Mouse (Mus musculus) MEL (cell line): ENCODE data around the gene Ccdc187.

Experiments
- CTCF ChIP-seq, 3 experiments: IDR thresholded peaks in 2 of 3; conservative IDR thresholded peaks in 1 of 3; 2 replicates each; pipeline ENCODE4 v1.5.1; 2011 to 2012; ENCODE audit warnings: low read length in 3 of 3, low read depth in 2 of 3, mild to moderate bottlenecking in 2 of 3, improper control_type of control experiment in 1 of 3, inconsistent platforms in 1 of 3, mixed read lengths in 1 of 3, moderate library complexity in 1 of 3; ENCODE audit not compliant: control insufficient read depth in 1 of 3, insufficient read depth in 1 of 3, poor library complexity in 1 of 3, severe bottlenecking in 1 of 3
- ELF1 ChIP-seq: IDR thresholded peaks from 2 replicates; pipeline ENCODE4 v1.6.1; 2014; ENCODE audit warnings: low read depth, mild to moderate bottlenecking, inconsistent platforms, low read length, improper control_type of control experiment, moderate library complexity
- ETS1 ChIP-seq: IDR thresholded peaks from 2 replicates; pipeline ENCODE4 v1.6.1; 2012; ENCODE audit warnings: low read depth, mild to moderate bottlenecking, inconsistent platforms, low read length, improper control_type of control experiment, moderate library complexity
- MAFK ChIP-seq: IDR thresholded peaks from 2 replicates; pipeline ENCODE4 v1.6.1; 2011; ENCODE audit warnings: low read depth, mild to moderate bottlenecking, low read length, improper control_type of control experiment, borderline replicate concordance
- POLR2A ChIP-seq, 2 experiments: IDR thresholded peaks; 2 replicates each; pipeline ENCODE4 v1.6.1; 2011 to 2012; ENCODE audit warnings: low read length in 2 of 2, mild to moderate bottlenecking in 2 of 2, control low read depth in 1 of 2, improper control_type of control experiment in 1 of 2, low read depth in 1 of 2, moderate library complexity in 1 of 2; ENCODE audit not compliant: control insufficient read depth in 1 of 2, insufficient read depth in 1 of 2, poor library complexity in 1 of 2
- SMC3 ChIP-seq: IDR thresholded peaks from 2 replicates; pipeline ENCODE4 v1.6.1; 2011; ENCODE audit warnings: low read depth, low read length, improper control_type of control experiment
- TCF12 ChIP-seq: IDR thresholded peaks from 2 replicates; pipeline ENCODE4 v1.6.1; 2014; ENCODE audit warnings: low read depth, mild to moderate bottlenecking, inconsistent platforms, low read length, improper control_type of control experiment, moderate library complexity

GRCm38 (mm10) chr2:26227788-26228187 lies 66.6 kb downstream of the Ccdc187 start:
- TF ChIP-seq ETS1 (no peak), ELF1 (no peak), TCF12 (no peak), POLR2A (IDR thresholded peaks at IDR 0.05; ENCODE audit: control insufficient read depth in 1 of 2, insufficient read depth in 1 of 2, low read depth in 1 of 2, low read length in 2 of 2, poor library complexity in 1 of 2) (no peak), CTCF (IDR thresholded peaks at IDR 0.05 in 2 of 3, conservative IDR thresholded peaks at IDR 0.05 in 1 of 3; ENCODE audit: control insufficient read depth in 1 of 3, insufficient read depth in 1 of 3, low read depth in 2 of 3, low read length in 3 of 3, poor library complexity in 1 of 3, severe bottlenecking in 1 of 3) (peak; percentile 66 to 80 (median 79)), SMC3 (peak; percentile 75), MAFK (no peak)
